Mouse (Mus musculus): ENCODE results near the gene Cd59a. TPM values are rescaled to one million over a fixed set of nuclear protein-coding genes. Genes with fewer than 3 reads are reported as not detected.
"Not testable (repeated sequence)": the region's sequence is repeated elsewhere in the genome, so short reads cannot be mapped to it uniquely, and the experiment has no call there.

The Cd59a gene
- polyA plus RNA-seq, 1 experiment from 2014 or later, result 21.3 TPM

- H3K36me3 ChIP-seq (replicated peaks; ENCODE audit: control insufficient read depth, insufficient read depth, low read depth, low read length), result no peaks in the 10 kb centered on the region
- ATAC-seq (replicated peaks; ENCODE audit: insufficient number of reproducible peaks, low FRiP score, low TSS enrichment, low read depth), result no peak
- peak overlapping the region; percentile 59 for H3K4me2 ChIP-seq (ENCODE audit: low read depth, low read length)
- WGBS, result 41% methylated on average over 10 of the region's 10 CpGs
- peak overlapping the region; percentile 29 for H3K4me3 ChIP-seq (ENCODE audit: low read depth, low read length)
- H3K9me3 ChIP-seq (replicated peaks; ENCODE audit: control insufficient read depth, low read length), result no peaks in the 10 kb centered on the region
- peak overlapping the region; percentile 38 for H3K27ac ChIP-seq (replicated peaks; ENCODE audit: low read depth, low read length)
- H3K27me3 ChIP-seq (ENCODE audit: control insufficient read depth, insufficient read depth, low read length), result no peaks in the 10 kb centered on the region
- no peaks in the 10 kb centered on the region for H3K4me1 ChIP-seq (ENCODE audit: control insufficient read depth, insufficient read depth, low read length)
- no peak for DNase-seq (ENCODE audit: low spot score)
- peak overlapping the region; percentile 25 for H3K9ac ChIP-seq (replicated peaks; ENCODE audit: low read length)
These were observed 655 bp downstream of the Cd59a start for GRCm38 (mm10) chr2:104096256-104096655.

GRCm38 (mm10) chr2:104096796-104097195, 1.2 kb downstream of the Cd59a start:
- WGBS, result 76% methylated on average over 1 of the region's 1 CpGs
- not testable (repeated sequence) for H3K27ac ChIP-seq (replicated peaks; ENCODE audit: low read depth, low read length); H3K27me3 ChIP-seq (ENCODE audit: control insufficient read depth, insufficient read depth, low read length); DNase-seq (ENCODE audit: low spot score); H3K9me3 ChIP-seq (replicated peaks; ENCODE audit: control insufficient read depth, low read length); H3K36me3 ChIP-seq (replicated peaks; ENCODE audit: control insufficient read depth, insufficient read depth, low read depth, low read length); H3K4me1 ChIP-seq (ENCODE audit: control insufficient read depth, insufficient read depth, low read length); H3K4me3 ChIP-seq (ENCODE audit: low read depth, low read length); H3K9ac ChIP-seq (replicated peaks; ENCODE audit: low read length); ATAC-seq (replicated peaks; ENCODE audit: insufficient number of reproducible peaks, low FRiP score, low TSS enrichment, low read depth); H3K4me2 ChIP-seq (ENCODE audit: low read depth, low read length)

- H3K4me3 ChIP-seq (ENCODE audit: low read depth, low read length); H3K9ac ChIP-seq (replicated peaks; ENCODE audit: low read length); H3K4me2 ChIP-seq (ENCODE audit: low read depth, low read length); H3K4me1 ChIP-seq (ENCODE audit: control insufficient read depth, insufficient read depth, low read length); DNase-seq (ENCODE audit: low spot score); H3K36me3 ChIP-seq (replicated peaks; ENCODE audit: control insufficient read depth, insufficient read depth, low read depth, low read length); ATAC-seq (replicated peaks; ENCODE audit: insufficient number of reproducible peaks, low FRiP score, low TSS enrichment, low read depth); H3K27ac ChIP-seq (replicated peaks; ENCODE audit: low read depth, low read length); H3K27me3 ChIP-seq (ENCODE audit: control insufficient read depth, insufficient read depth, low read length); H3K9me3 ChIP-seq (replicated peaks; ENCODE audit: control insufficient read depth, low read length): not testable (repeated sequence)
- WGBS, result 94% methylated on average over 4 of the region's 4 CpGs
These were observed 1.8 kb downstream of the Cd59a start for GRCm38 (mm10) chr2:104097396-104097795.

- no peak overlapping the region for H3K27ac ChIP-seq (replicated peaks; ENCODE audit: low read depth, low read length)
- ATAC-seq (replicated peaks; ENCODE audit: insufficient number of reproducible peaks, low FRiP score, low TSS enrichment, low read depth), result no peak
- H3K27me3 ChIP-seq (ENCODE audit: control insufficient read depth, insufficient read depth, low read length), result no peaks in the 10 kb centered on the region
- DNase-seq (ENCODE audit: low spot score), result no peak
- no peaks in the 10 kb centered on the region for H3K9me3 ChIP-seq (replicated peaks; ENCODE audit: control insufficient read depth, low read length)
- WGBS, result 44% methylated on average over 3 of the region's 3 CpGs
- no peak overlapping the region for H3K4me2 ChIP-seq (ENCODE audit: low read depth, low read length)
- H3K4me1 ChIP-seq (ENCODE audit: control insufficient read depth, insufficient read depth, low read length), result no peaks in the 10 kb centered on the region
- no peak overlapping the region for H3K9ac ChIP-seq (replicated peaks; ENCODE audit: low read length)
- no peak overlapping the region for H3K4me3 ChIP-seq (ENCODE audit: low read depth, low read length)
- H3K36me3 ChIP-seq (replicated peaks; ENCODE audit: control insufficient read depth, insufficient read depth, low read depth, low read length), result no peaks in the 10 kb centered on the region
These were observed 3.1 kb downstream of the Cd59a start for GRCm38 (mm10) chr2:104098529-104099230.

- Histone ChIP-seq H3K4me2 (ENCODE audit: low read depth, low read length) (no peak overlapping the region), H3K9ac (replicated peaks; ENCODE audit: low read length) (no peak overlapping the region), H3K4me3 (ENCODE audit: low read depth, low read length) (no peak overlapping the region), H3K4me1 (ENCODE audit: control insufficient read depth, insufficient read depth, low read length) (no peaks in the 10 kb centered on the region), H3K9me3 (replicated peaks; ENCODE audit: control insufficient read depth, low read length) (no peaks in the 10 kb centered on the region), H3K36me3 (replicated peaks; ENCODE audit: control insufficient read depth, insufficient read depth, low read depth, low read length) (no peaks in the 10 kb centered on the region), H3K27me3 (ENCODE audit: control insufficient read depth, insufficient read depth, low read length) (no peaks in the 10 kb centered on the region), H3K27ac (replicated peaks; ENCODE audit: low read depth, low read length) (no peak overlapping the region)
- no peak for DNase-seq (ENCODE audit: low spot score)
- ATAC-seq (replicated peaks; ENCODE audit: insufficient number of reproducible peaks, low FRiP score, low TSS enrichment, low read depth), result no peak
- WGBS, result 98% methylated on average over 2 of the region's 2 CpGs
These were observed 3.6 kb downstream of the Cd59a start for GRCm38 (mm10) chr2:104099231-104099585.

- DNase-seq (ENCODE audit: low spot score) (no peak), ATAC-seq (replicated peaks; ENCODE audit: insufficient number of reproducible peaks, low FRiP score, low TSS enrichment, low read depth) (no peak)
- H3K4me1 ChIP-seq (ENCODE audit: control insufficient read depth, insufficient read depth, low read length), result no peaks in the 10 kb centered on the region
- no peaks in the 10 kb centered on the region for H3K9me3 ChIP-seq (replicated peaks; ENCODE audit: control insufficient read depth, low read length)
- H3K36me3 ChIP-seq (replicated peaks; ENCODE audit: control insufficient read depth, insufficient read depth, low read depth, low read length), result no peaks in the 10 kb centered on the region
- no peak overlapping the region for H3K27ac ChIP-seq (replicated peaks; ENCODE audit: low read depth, low read length)
- no peak overlapping the region for H3K4me3 ChIP-seq (ENCODE audit: low read depth, low read length)
- H3K27me3 ChIP-seq (ENCODE audit: control insufficient read depth, insufficient read depth, low read length), result no peaks in the 10 kb centered on the region
- 62% methylated on average over 1 of the region's 1 CpGs for WGBS
- H3K9ac ChIP-seq (replicated peaks; ENCODE audit: low read length), result no peak overlapping the region
- no peak overlapping the region for H3K4me2 ChIP-seq (ENCODE audit: low read depth, low read length)
These were observed 4.3 kb downstream of the Cd59a start for GRCm38 (mm10) chr2:104099946-104100345.

GRCm38 (mm10) chr2:104104800-104105199, 9.2 kb downstream of the Cd59a start:
- WGBS, result 94% methylated on average over 6 of the region's 6 CpGs
- no peak overlapping the region for H3K27ac ChIP-seq (replicated peaks; ENCODE audit: low read depth, low read length)
- H3K4me3 ChIP-seq (ENCODE audit: low read depth, low read length), result no peak overlapping the region
- no peaks in the 10 kb centered on the region for H3K9me3 ChIP-seq (replicated peaks; ENCODE audit: control insufficient read depth, low read length)
- H3K4me2 ChIP-seq (ENCODE audit: low read depth, low read length), result no peak overlapping the region
- DNase-seq (ENCODE audit: low spot score) (no peak), ATAC-seq (replicated peaks; ENCODE audit: insufficient number of reproducible peaks, low FRiP score, low TSS enrichment, low read depth) (no peak)
- H3K36me3 ChIP-seq (replicated peaks; ENCODE audit: control insufficient read depth, insufficient read depth, low read depth, low read length), result no peaks in the 10 kb centered on the region
- H3K27me3 ChIP-seq (ENCODE audit: control insufficient read depth, insufficient read depth, low read length), result no peaks in the 10 kb centered on the region
- H3K4me1 ChIP-seq (ENCODE audit: control insufficient read depth, insufficient read depth, low read length), result no peaks in the 10 kb centered on the region
- H3K9ac ChIP-seq (replicated peaks; ENCODE audit: low read length), result no peak overlapping the region

GRCm38 (mm10) chr2:104109021-104109420, 13.4 kb downstream of the Cd59a start:
- ATAC-seq (replicated peaks; ENCODE audit: insufficient number of reproducible peaks, low FRiP score, low TSS enrichment, low read depth); H3K27ac ChIP-seq (replicated peaks; ENCODE audit: low read depth, low read length); H3K36me3 ChIP-seq (replicated peaks; ENCODE audit: control insufficient read depth, insufficient read depth, low read depth, low read length); H3K4me3 ChIP-seq (ENCODE audit: low read depth, low read length); H3K4me1 ChIP-seq (ENCODE audit: control insufficient read depth, insufficient read depth, low read length); H3K9me3 ChIP-seq (replicated peaks; ENCODE audit: control insufficient read depth, low read length); H3K4me2 ChIP-seq (ENCODE audit: low read depth, low read length); DNase-seq (ENCODE audit: low spot score); H3K9ac ChIP-seq (replicated peaks; ENCODE audit: low read length); H3K27me3 ChIP-seq (ENCODE audit: control insufficient read depth, insufficient read depth, low read length): not testable (repeated sequence)
- 93% methylated on average over 2 of the region's 2 CpGs for whole genome bisulfite sequencing

Data from embryonic facial prominence, embryonic 11.5 days (tissue).